Mouse (Mus musculus) hindbrain, embryonic 12.5 days (tissue): Measurements from ENCODE around the gene Fstl4. TPM values are rescaled to one million over a fixed set of nuclear protein-coding genes. Genes with fewer than 3 reads are reported as not detected.

Experiments used
- ATAC-seq: fragments of 200-750 bp; cut with Nextera tagmentation; 2 replicates; pipeline ENCODE4 v1.8.0; 2017; ENCODE audit warnings: moderate TSS enrichment; ENCODE audit not compliant: low FRiP score
- H3K27ac ChIP-seq: fragments of 300-500 bp; sonication (generic); 2 replicates; pipeline ENCODE4 v1.5.1; 2016; ENCODE audit warnings: mild to moderate bottlenecking
- H3K27me3 ChIP-seq: fragments of 300-500 bp; sonication (generic); 2 replicates; pipeline ENCODE4 v1.6.1; 2016; ENCODE audit warnings: mild to moderate bottlenecking
- H3K36me3 ChIP-seq: fragments of 300-500 bp; sonication (generic); 2 replicates; pipeline ENCODE4 v1.6.1; 2016; ENCODE audit warnings: mild to moderate bottlenecking
- H3K4me1 ChIP-seq: fragments of 300-500 bp; sonication (generic); 2 replicates; pipeline ENCODE4 v1.6.1; 2016
- H3K4me2 ChIP-seq: fragments of 300-500 bp; sonication (generic); replicated peaks from 2 replicates; pipeline ENCODE4 v1.6.1; 2016; ENCODE audit warnings: mild to moderate bottlenecking
- H3K4me3 ChIP-seq: fragments of 300-500 bp; sonication (generic); 2 replicates; pipeline ENCODE4 v1.5.1; 2016; ENCODE audit warnings: mild to moderate bottlenecking
- H3K9ac ChIP-seq: fragments of 300-500 bp; sonication (generic); 2 replicates; pipeline ENCODE4 v1.6.1; 2016; ENCODE audit warnings: mild to moderate bottlenecking, moderate library complexity
- H3K9me3 ChIP-seq: fragments of 300-500 bp; sonication (generic); replicated peaks from 2 replicates; pipeline ENCODE4 v1.6.1; 2016; ENCODE audit warnings: mild to moderate bottlenecking
- WGBS: fragments of 180-500 bp; shearing (Covaris S2); methylation state at CpG from one replicate; pipeline ENCODE4 v1.1.7; 2016; 5-methylcytosine and 5-hydroxymethylcytosine counted together
- polyA plus RNA-seq: library from polyadenylated mRNA; unstranded; fragments of >200 nt; fragmentation: Nextera tagmentation; extraction: Ambion mirVana; gene quantifications from 2 replicates; pipeline ENCODE4 v1.2.1, GENCODE M21; 2016

The Fstl4 gene
- polyA plus RNA-seq, 1 experiment from 2014 or later: 5.6 TPM

GRCm38 (mm10) chr11:52875916-52876765 is 111.7 kb downstream of the Fstl4 start:
- Histone ChIP-seq H3K27ac (no peak overlapping the region), H3K9me3 (peaks cover 5% of the 10 kb centered on the region; the same call in 1 of the 2 replicates), H3K4me2 (no peak overlapping the region), H3K9ac (no peak overlapping the region), H3K4me3 (no peak overlapping the region), H3K27me3 (no peaks in the 10 kb centered on the region), H3K36me3 (no peaks in the 10 kb centered on the region), H3K4me1 (no peaks in the 10 kb centered on the region)
- no peak for ATAC-seq
- WGBS: 91% methylated on average over 19 of the region's 19 CpGs

GRCm38 (mm10) chr11:52877662-52878061 is 113.2 kb downstream of the Fstl4 start:
- no peak overlapping the region for H3K4me3 ChIP-seq
- no peak overlapping the region for H3K9ac ChIP-seq
- no peaks in the 10 kb centered on the region for H3K4me1 ChIP-seq
- H3K4me2 ChIP-seq: no peak overlapping the region
- H3K27me3 ChIP-seq: no peaks in the 10 kb centered on the region
- no peak overlapping the region for H3K27ac ChIP-seq
- no peaks in the 10 kb centered on the region for H3K36me3 ChIP-seq
- no peak for ATAC-seq
- H3K9me3 ChIP-seq: peaks cover 5% of the 10 kb centered on the region; the same call in 1 of the 2 replicates
- 77% methylated on average over 2 of the region's 2 CpGs for WGBS

- no peak overlapping the region for H3K9ac ChIP-seq
- ATAC-seq: no peak
- H3K4me1 ChIP-seq: no peaks in the 10 kb centered on the region
- no peak overlapping the region for H3K27ac ChIP-seq
- H3K36me3 ChIP-seq: no peaks in the 10 kb centered on the region
- H3K4me2 ChIP-seq: no peak overlapping the region
- no peaks in the 10 kb centered on the region for H3K9me3 ChIP-seq
- H3K27me3 ChIP-seq: no peaks in the 10 kb centered on the region
- 95% methylated on average over 2 of the region's 2 CpGs for WGBS
- H3K4me3 ChIP-seq: no peak overlapping the region
These were observed 115.5 kb downstream of the Fstl4 start for GRCm38 (mm10) chr11:52879958-52880357.

- 21% methylated on average over 6 of the region's 6 CpGs for WGBS
These were observed 122.3 kb downstream of the Fstl4 start for GRCm38 (mm10) chr11:52886559-52887303.

GRCm38 (mm10) chr11:52888150-52888549 is 123.7 kb downstream of the Fstl4 start:
- H3K4me2 ChIP-seq: no peak overlapping the region
- H3K4me3 ChIP-seq: no peak overlapping the region
- no peaks in the 10 kb centered on the region for H3K9me3 ChIP-seq
- no peak for ATAC-seq
- H3K4me1 ChIP-seq: peaks cover 8% of the 10 kb centered on the region; the same call in 1 of the 2 replicates
- no peak overlapping the region for H3K27ac ChIP-seq
- no peaks in the 10 kb centered on the region for H3K36me3 ChIP-seq
- peaks cover 4% of the 10 kb centered on the region; the same call in 1 of the 2 replicates for H3K27me3 ChIP-seq
- 23% methylated on average over 6 of the region's 6 CpGs for WGBS
- no peak overlapping the region for H3K9ac ChIP-seq

More at GRCm38 (mm10) chr11:52886559-52887303, 122.3 kb downstream of the Fstl4 start:
- Histone ChIP-seq H3K27me3 (peaks cover 4% of the 10 kb centered on the region; the same call in 1 of the 2 replicates), H3K9ac (no peak overlapping the region), H3K9me3 (no peaks in the 10 kb centered on the region), H3K4me3 (no peak overlapping the region), H3K36me3 (no peaks in the 10 kb centered on the region), H3K27ac (no peak overlapping the region), H3K4me1 (peaks cover 8% of the 10 kb centered on the region; the same call in 1 of the 2 replicates), H3K4me2 (no peak overlapping the region)
- ATAC-seq: no peak

- H3K4me3 ChIP-seq: no peak overlapping the region
- no peak overlapping the region for H3K27ac ChIP-seq
- no peaks in the 10 kb centered on the region for H3K36me3 ChIP-seq
- no peak overlapping the region for H3K9ac ChIP-seq
- no peaks in the 10 kb centered on the region for H3K9me3 ChIP-seq
- peaks cover 8% of the 10 kb centered on the region; the same call in 1 of the 2 replicates for H3K4me1 ChIP-seq
- ATAC-seq: no peak
- peaks cover 8% of the 10 kb centered on the region; the same call in 1 of the 2 replicates for H3K27me3 ChIP-seq
- no peak overlapping the region for H3K4me2 ChIP-seq
- WGBS: 88% methylated on average over 4 of the region's 4 CpGs
These were observed 125.1 kb downstream of the Fstl4 start for GRCm38 (mm10) chr11:52889527-52889926.

- Histone ChIP-seq H3K36me3 (no peaks in the 10 kb centered on the region), H3K4me1 (peaks cover 8% of the 10 kb centered on the region; the same call in 1 of the 2 replicates), H3K4me3 (no peak overlapping the region), H3K9ac (no peak overlapping the region), H3K27me3 (peaks cover 8% of the 10 kb centered on the region; the same call in 1 of the 2 replicates), H3K9me3 (no peaks in the 10 kb centered on the region), H3K27ac (no peak overlapping the region), H3K4me2 (no peak overlapping the region)
- no peak for ATAC-seq
- 81% methylated on average over 7 of the region's 7 CpGs for WGBS
These were observed 125.7 kb downstream of the Fstl4 start for GRCm38 (mm10) chr11:52890156-52890555.

- no peaks in the 10 kb centered on the region for H3K36me3 ChIP-seq
- ATAC-seq: no peak
- no peak overlapping the region for H3K9ac ChIP-seq
- H3K4me1 ChIP-seq: 0 out of 2 replicates have a peak, but pooled peaks cover 4% of the 10 kb centered on the region
- 74% methylated on average over 5 of the region's 5 CpGs for WGBS
- H3K4me3 ChIP-seq: no peak overlapping the region
- no peak overlapping the region for H3K27ac ChIP-seq
- H3K27me3 ChIP-seq: no peaks in the 10 kb centered on the region
- no peak overlapping the region for H3K4me2 ChIP-seq
- H3K9me3 ChIP-seq: no peaks in the 10 kb centered on the region
These were observed 139.7 kb downstream of the Fstl4 start for GRCm38 (mm10) chr11:52904101-52904500.

GRCm38 (mm10) chr11:52910788-52911187 is 146.4 kb downstream of the Fstl4 start:
- Histone ChIP-seq H3K9me3 (no peaks in the 10 kb centered on the region), H3K4me3 (no peak overlapping the region), H3K4me2 (no peak overlapping the region), H3K27me3 (no peaks in the 10 kb centered on the region), H3K36me3 (no peaks in the 10 kb centered on the region), H3K4me1 (peaks cover 6% of the 10 kb centered on the region), H3K27ac (no peak overlapping the region), H3K9ac (no peak overlapping the region)
- ATAC-seq: no peak
- WGBS: 59% methylated on average over 7 of the region's 7 CpGs

- Histone ChIP-seq H3K36me3 (no peaks in the 10 kb centered on the region), H3K9me3 (peaks cover 6% of the 10 kb centered on the region; the same call in 1 of the 2 replicates), H3K4me3 (no peak overlapping the region), H3K4me1 (peaks cover 10% of the 10 kb centered on the region), H3K27ac (no peak overlapping the region), H3K4me2 (no peak overlapping the region), H3K9ac (no peak overlapping the region), H3K27me3 (no peaks in the 10 kb centered on the region)
- 85% methylated on average over 6 of the region's 6 CpGs for WGBS
- no peak for ATAC-seq
These were observed 150.0 kb downstream of the Fstl4 start for GRCm38 (mm10) chr11:52914431-52914830.

- ATAC-seq: no peak
- no peak overlapping the region for H3K27ac ChIP-seq
- H3K27me3 ChIP-seq: no peaks in the 10 kb centered on the region
- H3K36me3 ChIP-seq: no peaks in the 10 kb centered on the region
- WGBS: 90% methylated on average over 2 of the region's 2 CpGs
- no peak overlapping the region for H3K9ac ChIP-seq
- no peak overlapping the region for H3K4me2 ChIP-seq
- peaks cover 6% of the 10 kb centered on the region; the same call in 1 of the 2 replicates for H3K9me3 ChIP-seq
- peaks cover 15% of the 10 kb centered on the region for H3K4me1 ChIP-seq
- H3K4me3 ChIP-seq: no peak overlapping the region
These were observed 151.2 kb downstream of the Fstl4 start for GRCm38 (mm10) chr11:52915648-52916047.

GRCm38 (mm10) chr11:52919231-52919960 is 155.0 kb downstream of the Fstl4 start:
- no peaks in the 10 kb centered on the region for H3K36me3 ChIP-seq
- 46% methylated on average over 15 of the region's 15 CpGs for WGBS
- no peak for ATAC-seq

More at GRCm38 (mm10) chr11:52919231-52919960, 155.0 kb downstream of the Fstl4 start:
- no peak overlapping the region for H3K4me3 ChIP-seq
- H3K4me2 ChIP-seq: no peak overlapping the region
- no peak overlapping the region for H3K27ac ChIP-seq
- H3K27me3 ChIP-seq: no peaks in the 10 kb centered on the region
- H3K9me3 ChIP-seq: peaks cover 6% of the 10 kb centered on the region; the same call in 1 of the 2 replicates
- H3K4me1 ChIP-seq: peaks cover 9% of the 10 kb centered on the region
- H3K9ac ChIP-seq: no peak overlapping the region
